Comparison of ENCODE assay signal across 1 mouse cellular context in genomic region chr5:136962501-136962900, GRCm38 (mm10).
TF ChIP-seq lines count a peak whose summit lies in the region.

No protein-coding gene starts in this region.

TF ChIP-seq in ES-E14, 5 proteins besides CTCF, POLR2A, EP300 and RAD21 (continued from another document):
- TF ChIP-seq ZNF384 (IDR thresholded peaks at IDR 0.05; ENCODE audit: low read depth, low read length): no peak
- no peak for TF ChIP-seq CHD2 (IDR thresholded peaks at IDR 0.05; ENCODE audit: low read depth, low read length)
